Mouse (Mus musculus) left cerebral cortex, adult 2 months (tissue): ENCODE measurements at regions not wholly inside any gene's neighbourhood (a gene's known extent, or its start where the extent isn't known, plus 50 kb on each side); places are given as distances from the start of the nearest gene placed in this dataset.
A peak's percentile ranks its signal among the peaks of the same experiment; 100 is the strongest.
"Not testable (repeated sequence)": the region's sequence is repeated elsewhere in the genome, so short reads cannot be mapped to it uniquely, and the experiment has no call there.

Source experiments
- DNase-seq, 2 experiments: peaks; one replicate each; pipeline ENCODE4 v3.0.0; 2021 to 2022; ENCODE audit warnings: low spot score in 2 of 2, mixed read lengths in 1 of 2; ENCODE audit errors: extremely low spot score in 1 of 2
- H3K27ac ChIP-seq: fragments of 200-600 bp; 2 replicates; pipeline ENCODE4 v1.8.1; 2022
- H3K4me3 ChIP-seq: fragments of 200-600 bp; 2 replicates; pipeline ENCODE4 v1.8.1; 2022
- CTCF ChIP-seq: fragments of 200-600 bp; IDR thresholded peaks from 2 replicates; pipeline ENCODE4 v1.8.1; 2022; ENCODE audit warnings: antibody characterized with exemption, mild to moderate bottlenecking, moderate library complexity
- intact Hi-C: fragments of 180-260 bp; cut with DNase I; formaldehyde crosslinking; loops from one replicate; pipeline ENCODE4 v1.15.1; 2025

DNA sequence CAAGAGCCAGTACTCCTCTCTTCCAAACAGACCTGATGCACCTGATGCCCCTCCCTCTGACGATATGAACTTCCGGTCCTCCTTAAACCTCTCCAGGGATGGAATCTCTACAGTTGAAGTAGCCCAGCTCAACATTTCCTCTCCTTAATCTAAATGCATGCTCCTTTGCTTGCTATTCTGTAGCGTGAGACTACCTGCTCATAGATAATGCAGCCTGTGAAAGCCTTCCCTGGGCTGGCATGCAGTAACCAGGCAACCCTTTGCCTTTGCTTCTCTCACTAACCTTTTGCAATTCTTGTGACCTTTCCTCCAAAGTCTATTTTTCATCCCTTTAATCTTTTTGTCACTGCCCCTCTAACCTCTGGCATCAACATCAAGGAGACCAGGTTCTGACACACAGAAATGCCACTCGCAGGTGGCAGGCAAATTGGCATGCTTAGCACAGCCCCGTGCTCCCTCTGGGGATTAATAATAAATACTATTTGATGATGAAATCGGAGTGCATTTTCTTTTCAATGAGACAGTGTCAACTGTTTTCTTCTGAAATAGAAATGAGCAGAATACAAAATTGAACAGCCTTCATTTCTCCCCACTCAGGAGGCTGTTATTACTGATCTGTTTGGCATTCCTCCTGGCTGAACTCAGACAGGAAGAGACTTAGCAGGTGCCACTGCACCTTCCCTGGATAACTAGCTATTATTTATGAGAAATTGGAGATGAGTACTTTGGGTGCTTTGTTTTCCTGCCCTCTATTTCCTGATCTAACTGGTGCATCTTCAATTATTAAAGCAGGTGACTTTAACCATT, 249.8 kb upstream of the Pbx1 start:
- TF ChIP-seq CTCF = no peak
- Histone ChIP-seq H3K27ac (no peak overlapping the region), H3K4me3 (no peak overlapping the region)
- DNase-seq = no peak
- intact Hi-C loops = no loop called here

DNA sequence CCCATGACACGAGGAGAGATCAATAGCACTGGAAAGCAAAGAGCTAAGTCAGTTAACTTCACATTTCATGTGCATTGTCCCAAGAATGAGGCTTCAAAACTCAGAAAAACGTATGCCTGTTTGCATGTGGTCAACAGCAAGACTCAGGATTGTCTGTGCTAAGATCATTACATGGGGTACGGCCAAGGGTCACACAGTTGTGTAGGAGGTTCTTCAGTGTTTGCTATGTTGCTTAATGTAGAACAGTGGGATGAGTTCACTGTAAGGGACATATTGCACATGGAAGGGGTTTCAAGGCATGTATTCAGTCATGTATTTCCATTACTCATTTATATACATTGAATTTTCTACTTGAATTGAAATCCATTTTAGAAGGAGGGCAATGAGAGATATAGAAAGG, 248.6 kb upstream of the Pbx1 start:
- Histone ChIP-seq H3K27ac (no peak overlapping the region), H3K4me3 (no peak overlapping the region)
- no peak for DNase-seq
- no peak for TF ChIP-seq CTCF
- intact Hi-C loops = no loop called here

- TF ChIP-seq CTCF = no peak
- intact Hi-C loops = loop anchor here (5.0 to 10.0 kb wide), 2 partner anchors 244 to 462 kb away; partner anchors contain the start of gene Pbx1
- peak; percentile 18 to 35 for DNase-seq
- H3K4me3 ChIP-seq = peak overlapping the region; percentile 49
- H3K27ac ChIP-seq = peak overlapping the region; percentile 73
Observed at GRCm38 (mm10) chr1:168676418-168677413, 244.6 kb upstream of the Pbx1 start.

- intact Hi-C loops = loop anchor here (5.0 to 10.0 kb wide), 2 partner anchors 243 to 461 kb away; partner anchors contain the start of gene Pbx1
- TF ChIP-seq CTCF = no peak
- Histone ChIP-seq H3K27ac (no peak overlapping the region), H3K4me3 (no peak overlapping the region)
- no peak for DNase-seq
Observed at GRCm38 (mm10) chr1:168675741-168676140, 243.7 kb upstream of the Pbx1 start.

DNA sequence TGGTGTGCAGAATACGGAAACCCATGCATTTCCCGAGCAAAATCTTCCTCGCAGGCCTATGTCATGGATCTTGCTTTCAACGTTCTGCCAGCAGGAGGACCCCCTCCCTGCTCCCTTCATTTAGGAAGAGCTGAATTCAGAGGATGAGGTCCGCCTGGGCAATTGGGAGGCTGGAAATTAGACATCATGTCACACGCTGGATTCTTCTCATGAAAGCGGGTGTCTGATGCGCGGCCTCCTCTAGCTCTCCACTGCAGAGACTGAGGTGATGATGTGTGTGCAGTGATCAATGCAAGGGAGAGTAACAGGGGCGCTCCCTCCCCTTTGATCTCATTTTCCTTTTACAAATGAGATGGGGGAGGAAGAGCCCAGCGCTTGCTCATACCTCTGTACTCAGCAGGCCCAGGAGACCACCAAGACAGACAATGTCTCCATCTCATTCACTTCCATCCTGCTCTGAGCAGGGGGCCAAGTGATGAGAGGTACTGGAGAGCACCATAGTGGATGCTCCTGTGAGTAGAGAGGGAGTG, 230.8 kb upstream of the Pbx1 start:
- H3K27ac ChIP-seq = no peak overlapping the region
- H3K4me3 ChIP-seq = no peak overlapping the region
- TF ChIP-seq CTCF = no peak
- DNase-seq = no peak
- intact Hi-C loops = no loop called here

- peak in 1 of 2 experiments; percentile 27 for DNase-seq
- H3K4me3 ChIP-seq = no peak overlapping the region
- H3K27ac ChIP-seq = no peak overlapping the region
- intact Hi-C loops = no loop called here
- no peak for TF ChIP-seq CTCF
Observed at GRCm38 (mm10) chr1:168660956-168661355, 228.9 kb upstream of the Pbx1 start.

- no peak for TF ChIP-seq CTCF
- Histone ChIP-seq H3K4me3 (no peak overlapping the region), H3K27ac (no peak overlapping the region)
- intact Hi-C loops = no loop called here
- DNase-seq = no peak
Observed at GRCm38 (mm10) chr1:168659578-168659977, 227.5 kb upstream of the Pbx1 start.

DNA sequence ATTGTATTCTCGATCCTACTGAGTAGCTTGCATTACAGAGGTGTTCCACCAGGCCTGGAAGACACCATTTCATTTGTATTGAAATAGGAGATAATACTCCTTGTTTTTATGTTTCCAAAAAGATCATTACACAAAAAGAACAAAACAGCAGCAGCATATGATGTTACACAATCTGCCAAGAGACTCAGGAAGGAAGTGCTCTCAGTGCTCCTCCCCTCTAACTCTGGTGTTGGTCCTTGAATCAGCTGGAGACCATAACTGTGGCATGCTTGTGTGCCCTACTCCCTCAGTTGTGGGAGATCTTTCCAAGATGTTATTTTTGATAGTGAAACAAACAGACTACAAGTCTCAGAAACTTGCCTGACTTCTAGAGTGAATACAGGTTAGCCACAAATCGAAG, 200.8 kb upstream of the Pbx1 start:
- TF ChIP-seq CTCF = no peak
- no peak overlapping the region for H3K27ac ChIP-seq
- H3K4me3 ChIP-seq = no peak overlapping the region
- no peak for DNase-seq
- intact Hi-C loops = no loop called here

DNA sequence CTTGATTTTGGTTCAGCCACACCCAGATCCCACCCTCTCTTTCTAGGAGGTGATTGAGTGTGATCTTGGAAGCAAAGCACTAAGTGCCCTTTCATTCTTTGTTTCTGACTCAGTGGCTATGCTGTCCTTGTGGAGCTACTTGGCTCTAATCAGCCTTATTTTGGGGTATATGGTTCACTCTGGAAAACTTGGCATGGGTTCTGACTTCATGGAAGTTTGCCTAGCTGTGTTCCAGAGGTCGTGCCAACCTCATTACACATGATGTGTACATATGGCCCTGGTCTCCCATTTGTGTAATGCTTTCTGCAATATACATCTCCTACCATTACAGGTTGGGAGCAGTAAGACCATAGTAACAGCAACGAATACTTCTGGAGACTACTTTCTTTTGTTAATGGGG, 199.9 kb upstream of the Pbx1 start:
- intact Hi-C loops = no loop called here
- TF ChIP-seq CTCF = no peak
- DNase-seq = no peak
- H3K27ac ChIP-seq = no peak overlapping the region
- H3K4me3 ChIP-seq = no peak overlapping the region

DNA sequence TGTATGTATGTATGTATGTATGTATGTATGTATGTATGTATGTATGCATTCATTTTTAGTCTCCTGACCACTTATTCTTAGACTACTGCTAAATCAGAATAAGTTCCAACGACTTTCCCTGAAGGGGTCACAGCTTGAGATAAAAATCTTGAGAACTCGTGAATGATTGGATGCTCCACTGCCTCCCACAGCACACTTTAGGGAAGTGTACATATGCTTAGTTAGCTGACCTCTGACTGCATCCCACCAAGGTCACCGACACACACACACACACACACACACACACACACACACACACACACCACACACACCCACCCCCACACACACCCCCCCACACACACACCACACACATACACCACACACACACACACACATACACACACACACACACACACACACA, 169.9 kb upstream of the Pbx1 start:
- intact Hi-C loops, H3K4me3 ChIP-seq, DNase-seq, H3K27ac ChIP-seq: not testable (repeated sequence)

DNA sequence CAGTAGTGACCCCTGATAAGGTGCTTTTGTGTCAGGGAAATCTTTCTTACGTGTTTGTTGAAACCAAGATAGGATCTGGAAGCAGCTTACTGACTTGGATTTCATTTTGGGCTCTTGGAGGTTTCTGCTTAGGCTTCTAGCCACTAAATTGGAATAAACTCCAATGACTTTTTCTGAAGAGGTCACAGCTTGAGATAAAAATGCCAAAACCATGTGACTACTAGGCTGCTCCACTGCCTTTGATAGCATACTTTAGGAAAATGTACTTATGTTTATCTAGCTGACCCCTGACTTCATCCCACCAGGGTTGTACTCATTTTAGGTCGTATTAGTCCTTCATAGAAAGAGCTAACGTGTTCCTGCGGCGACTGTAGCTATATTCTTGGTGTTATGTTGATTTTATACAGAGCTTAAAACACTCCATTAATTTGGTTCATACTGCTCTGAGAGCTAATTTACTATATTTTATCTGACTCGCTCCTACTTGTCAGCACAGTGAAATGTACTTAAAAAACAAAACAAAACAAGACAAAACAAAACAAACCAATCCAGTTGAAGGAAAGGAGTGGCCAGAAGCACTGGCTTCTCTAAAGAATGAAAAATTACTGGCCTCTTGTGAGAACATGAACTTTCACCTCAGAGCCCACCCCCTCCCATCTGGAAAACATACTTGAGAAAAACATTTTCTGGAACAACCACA, 168.5 kb upstream of the Pbx1 start:
- DNase-seq = no peak
- Histone ChIP-seq H3K27ac (no peak overlapping the region), H3K4me3 (no peak overlapping the region)
- intact Hi-C loops = no loop called here
- no peak for TF ChIP-seq CTCF
